Mouse (Mus musculus) liver, adult 2 months (tissue): ENCODE data around the gene Rnf121.

Experiments used
- CTCF ChIP-seq: fragments of 200-500 bp; IDR thresholded peaks from 2 replicates; pipeline ENCODE4 v1.5.1; 2011; ENCODE audit warnings: low read depth, low read length, control low read depth
- POLR2A ChIP-seq: fragments of 200-500 bp; IDR thresholded peaks from 2 replicates; pipeline ENCODE4 v1.6.1; 2011; ENCODE audit warnings: low read length, control low read depth; ENCODE audit not compliant: insufficient read depth; ENCODE audit errors: extremely low read depth

DNA sequence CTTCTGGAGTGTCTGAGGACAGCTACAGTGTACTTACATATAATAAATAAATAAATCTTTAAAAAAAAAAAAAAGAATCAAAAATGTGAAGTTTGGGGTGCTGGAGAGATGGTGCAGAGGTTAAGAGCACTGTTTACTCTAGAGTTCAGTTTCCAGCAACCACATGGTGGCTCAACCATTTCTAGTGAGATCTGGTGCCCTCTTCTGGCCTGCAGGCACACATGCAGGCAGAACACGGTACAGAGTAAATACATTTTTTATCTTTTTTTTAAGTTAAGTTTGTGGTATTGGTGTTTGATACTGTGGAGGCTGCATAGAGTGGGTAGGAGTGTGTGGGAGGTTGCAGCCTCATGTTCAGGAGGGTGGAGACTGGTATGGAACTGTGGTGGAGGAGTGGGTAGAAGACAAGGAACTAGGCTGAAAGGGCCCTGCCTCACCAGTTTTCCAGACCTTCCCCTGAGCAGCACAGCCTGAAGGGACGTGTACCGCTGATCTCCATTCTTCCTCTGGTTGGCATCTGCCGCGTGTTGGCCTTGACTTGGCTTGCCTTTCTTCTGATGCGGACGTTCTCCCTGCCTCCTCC lies 11.5 kb upstream of the Rnf121 start:
- TF ChIP-seq POLR2A (no peak), CTCF (peak; percentile 57; the same call in 1 of the 2 replicates)
